Mouse (Mus musculus) CH12.LX (cell line): Measurements from ENCODE around the gene Hap1. TPM values are rescaled to one million over a fixed set of nuclear protein-coding genes. Genes with fewer than 3 reads are reported as not detected.
A peak's percentile ranks its signal among the peaks of the same experiment; 100 is the strongest.

ENCODE experiments used
- DNase-seq: peaks from one replicate; pipeline ENCODE4 v3.0.0-alpha.2; 2013; ENCODE audit errors: extremely low read depth
- H3K27ac ChIP-seq: 2 replicates; pipeline ENCODE4 v1.5.1; 2012; ENCODE audit warnings: low read depth, mild to moderate bottlenecking, control low read depth, moderate library complexity; ENCODE audit not compliant: insufficient read depth
- H3K27me3 ChIP-seq: replicated peaks from 2 replicates; pipeline ENCODE3; 2012; ENCODE audit warnings: inconsistent platforms
- H3K36me3 ChIP-seq, 2 experiments: replicated peaks in 1 of 2; 2 replicates each; pipeline versions ENCODE3 to v1.6.1; 2012; ENCODE audit warnings: inconsistent platforms in 1 of 2, low read length in 1 of 2, mild to moderate bottlenecking in 1 of 2, mixed read lengths in 1 of 2, moderate library complexity in 1 of 2; ENCODE audit not compliant: control insufficient read depth in 1 of 2, insufficient read depth in 1 of 2
- H3K4me1 ChIP-seq, 2 experiments: 2 replicates each; pipeline ENCODE4 v1.6.1; 2012; ENCODE audit warnings: inconsistent platforms in 1 of 2, moderate library complexity in 1 of 2; ENCODE audit not compliant: insufficient read depth in 2 of 2, control insufficient read depth in 1 of 2
- H3K4me2 ChIP-seq: 2 replicates; pipeline ENCODE4 v1.6.1; 2012; ENCODE audit warnings: low read depth, mild to moderate bottlenecking, control low read depth; ENCODE audit not compliant: poor library complexity, insufficient read depth, severe bottlenecking
- H3K4me3 ChIP-seq, 3 experiments: fragments of 150-350 bp in 1 of 3; sonication (generic) in 1 of 3; replicated peaks in 1 of 3; 2 replicates each; pipeline versions ENCODE3 to v1.5.1; 2011 to 2012; ENCODE audit warnings: low read depth in 2 of 3, low read length in 2 of 3, mild to moderate bottlenecking in 2 of 3, moderate library complexity in 2 of 3, control low read depth in 1 of 3, improper control_type of control experiment in 1 of 3, inconsistent platforms in 1 of 3, mixed read lengths in 1 of 3; ENCODE audit not compliant: poor library complexity in 1 of 3
- H3K79me2 ChIP-seq: replicated peaks from 2 replicates; pipeline ENCODE4 v1.6.1; 2012; ENCODE audit warnings: mild to moderate bottlenecking, moderate library complexity; ENCODE audit not compliant: control insufficient read depth, poor library complexity, insufficient read depth, severe bottlenecking; ENCODE audit errors: extremely low read depth
- H3K9ac ChIP-seq: 2 replicates; pipeline ENCODE4 v1.6.1; 2012; ENCODE audit warnings: low read depth, mild to moderate bottlenecking, control low read depth, moderate library complexity; ENCODE audit not compliant: insufficient read depth
- H3K9me3 ChIP-seq: replicated peaks from 2 replicates; pipeline ENCODE3; 2012; ENCODE audit warnings: low read length, inconsistent platforms, mixed read lengths
- BHLHE40 ChIP-seq: IDR thresholded peaks from 2 replicates; pipeline ENCODE4 v1.6.1; 2011; ENCODE audit warnings: mild to moderate bottlenecking, low read depth, low read length, improper control_type of control experiment
- CHD1 ChIP-seq: IDR thresholded peaks from 2 replicates; pipeline ENCODE4 v1.6.1; 2012; ENCODE audit warnings: low read depth, low read length, improper control_type of control experiment, inconsistent platforms
- ELF1 ChIP-seq: IDR thresholded peaks from 2 replicates; pipeline ENCODE4 v1.6.1; 2014; ENCODE audit warnings: low read depth, mild to moderate bottlenecking, inconsistent platforms, low read length, improper control_type of control experiment
- ETS1 ChIP-seq: conservative IDR thresholded peaks from 2 replicates; pipeline ENCODE4 v1.6.1; 2012; ENCODE audit warnings: low read depth, mild to moderate bottlenecking, inconsistent platforms, low read length, improper control_type of control experiment, moderate library complexity
- GABPA ChIP-seq: IDR thresholded peaks from 2 replicates; pipeline ENCODE4 v1.6.1; 2012; ENCODE audit warnings: low read depth, low read length, improper control_type of control experiment, inconsistent platforms; ENCODE audit not compliant: insufficient replicate concordance
- HCFC1 ChIP-seq: IDR thresholded peaks from 2 replicates; pipeline ENCODE4 v1.6.1; 2012; ENCODE audit warnings: low read depth, mild to moderate bottlenecking, inconsistent platforms, low read length, improper control_type of control experiment
- IRF4 ChIP-seq: IDR thresholded peaks from 2 replicates; pipeline ENCODE4 v1.6.1; 2014; ENCODE audit warnings: low read depth, mild to moderate bottlenecking, inconsistent platforms, low read length, improper control_type of control experiment
- JUN ChIP-seq: IDR thresholded peaks from 2 replicates; pipeline ENCODE4 v1.6.1; 2011; ENCODE audit warnings: low read depth, mild to moderate bottlenecking, low read length, improper control_type of control experiment, moderate library complexity; ENCODE audit not compliant: insufficient read depth
- JUND ChIP-seq: conservative IDR thresholded peaks from 2 replicates; pipeline ENCODE4 v1.6.1; 2011; ENCODE audit warnings: low read depth, low read length, improper control_type of control experiment
- KAT2A ChIP-seq: IDR thresholded peaks from 2 replicates; pipeline ENCODE4 v1.6.1; 2012; ENCODE audit warnings: low read length, improper control_type of control experiment, inconsistent platforms; ENCODE audit not compliant: insufficient replicate concordance
- MAFK ChIP-seq: IDR thresholded peaks from 2 replicates; pipeline ENCODE4 v1.6.1; 2011; ENCODE audit warnings: low read length, improper control_type of control experiment; ENCODE audit not compliant: insufficient replicate concordance
- MAX ChIP-seq: IDR thresholded peaks from 2 replicates; pipeline ENCODE4 v1.6.1; 2011; ENCODE audit warnings: low read length, improper control_type of control experiment
- MAZ ChIP-seq: IDR thresholded peaks from 2 replicates; pipeline ENCODE4 v1.6.1; 2012; ENCODE audit warnings: low read depth, mild to moderate bottlenecking, inconsistent platforms, low read length, improper control_type of control experiment, moderate library complexity
- MEF2A ChIP-seq: IDR thresholded peaks from 2 replicates; pipeline ENCODE4 v1.6.1; 2014; ENCODE audit warnings: low read depth, mild to moderate bottlenecking, inconsistent platforms, low read length, improper control_type of control experiment, borderline replicate concordance
- MXI1 ChIP-seq: IDR thresholded peaks from 2 replicates; pipeline ENCODE4 v1.6.1; 2011; ENCODE audit warnings: mild to moderate bottlenecking, low read depth, low read length, improper control_type of control experiment
- MYC ChIP-seq: IDR thresholded peaks from 2 replicates; pipeline ENCODE4 v1.6.1; 2011; ENCODE audit warnings: low read depth, mild to moderate bottlenecking, improper control_type of control experiment, low read length
- NRF1 ChIP-seq: IDR thresholded peaks from 2 replicates; pipeline ENCODE4 v1.6.1; 2014; ENCODE audit warnings: low read depth, mild to moderate bottlenecking, inconsistent platforms, low read length, improper control_type of control experiment, moderate library complexity
- POLR2A ChIP-seq: IDR thresholded peaks from 2 replicates; pipeline ENCODE4 v1.6.1; 2011; ENCODE audit warnings: low read depth, mild to moderate bottlenecking, improper control_type of control experiment, low read length
- POLR2AphosphoS2 ChIP-seq: IDR thresholded peaks from 2 replicates; pipeline ENCODE4 v1.6.1; 2011; ENCODE audit warnings: low read depth, low read length, improper control_type of control experiment
- RAD21 ChIP-seq: IDR thresholded peaks from 2 replicates; pipeline ENCODE4 v1.6.1; 2011; ENCODE audit warnings: low read depth, mild to moderate bottlenecking, low read length, improper control_type of control experiment, moderate library complexity
- RCOR1 ChIP-seq: conservative IDR thresholded peaks from 2 replicates; pipeline ENCODE4 v1.6.1; 2012; ENCODE audit warnings: low read depth, mild to moderate bottlenecking, inconsistent platforms, low read length, improper control_type of control experiment
- SIN3A ChIP-seq: IDR thresholded peaks from 2 replicates; pipeline ENCODE4 v1.6.1; 2012; ENCODE audit warnings: low read length, improper control_type of control experiment, inconsistent platforms
- SMC3 ChIP-seq: IDR thresholded peaks from 2 replicates; pipeline ENCODE4 v1.6.1; 2011; ENCODE audit warnings: low read depth, low read length, improper control_type of control experiment
- TBP ChIP-seq: conservative IDR thresholded peaks from 2 replicates; pipeline ENCODE4 v1.6.1; 2011; ENCODE audit warnings: low read depth, low read length, improper control_type of control experiment
- TCF12 ChIP-seq: IDR thresholded peaks from 2 replicates; pipeline ENCODE4 v1.6.1; 2014; ENCODE audit warnings: low read depth, mild to moderate bottlenecking, inconsistent platforms, low read length, improper control_type of control experiment
- UBTF ChIP-seq: IDR thresholded peaks from 2 replicates; pipeline ENCODE4 v1.6.1; 2012; ENCODE audit warnings: low read depth, mild to moderate bottlenecking, inconsistent platforms, low read length, improper control_type of control experiment, moderate library complexity
- USF1 ChIP-seq: IDR thresholded peaks from 2 replicates; pipeline ENCODE4 v1.6.1; 2014; ENCODE audit warnings: low read depth, mild to moderate bottlenecking, inconsistent platforms, low read length, improper control_type of control experiment
- USF2 ChIP-seq: conservative IDR thresholded peaks from 2 replicates; pipeline ENCODE4 v1.6.1; 2011; ENCODE audit warnings: low read depth, low read length, improper control_type of control experiment
- ZC3H11A ChIP-seq: IDR thresholded peaks from 2 replicates; pipeline ENCODE4 v1.6.1; 2012; ENCODE audit warnings: low read depth, mild to moderate bottlenecking, inconsistent platforms, low read length, improper control_type of control experiment
- ZKSCAN1 ChIP-seq: IDR thresholded peaks from 2 replicates; pipeline ENCODE4 v1.6.1; 2012; ENCODE audit warnings: low read depth, inconsistent platforms, low read length, improper control_type of control experiment, borderline replicate concordance
- dilution Hi-C: fragments of 300-500 bp; cut with MboI; formaldehyde crosslinking; loops from 2 replicates; pipeline ENCODE4 v1.14.3; 2020; ENCODE audit warnings: low sequenced_read_pairs; ENCODE audit not compliant: extremely low pct_unique_long_range_greater_than_20kb, extremely low pct_ligation_motif_present
- in situ Hi-C: fragments of 300-500 bp; cut with MboI; formaldehyde crosslinking; loops from 3 replicates; pipeline ENCODE4 v1.14.3; 2019; ENCODE audit warnings: low sequenced_read_pairs, low pct_ligation_motif_present, low pct_unique_long_range_greater_than_20kb, mixed read lengths
- polyA plus RNA-seq: library from polyadenylated mRNA; unstranded; fragments of >175 nt; gene quantifications from 2 replicates; pipeline ENCODE4 v1.2.1, GENCODE M21; 2012; ENCODE audit warnings: low read depth; ENCODE audit not compliant: insufficient read length
- total RNA-seq, 2 experiments: library from RNA; depleted of rRNA; stranded (reverse); fragments of 300-350 nt in 1 of 2; fragments of >200 nt in 1 of 2; gene quantifications; 2 replicates each; pipeline ENCODE4 v1.2.3; 2012 to 2014

Hap1 gene
- total and polyA plus RNA-seq, 3 experiments: 0.34 TPM; not detected in 2

DNA sequence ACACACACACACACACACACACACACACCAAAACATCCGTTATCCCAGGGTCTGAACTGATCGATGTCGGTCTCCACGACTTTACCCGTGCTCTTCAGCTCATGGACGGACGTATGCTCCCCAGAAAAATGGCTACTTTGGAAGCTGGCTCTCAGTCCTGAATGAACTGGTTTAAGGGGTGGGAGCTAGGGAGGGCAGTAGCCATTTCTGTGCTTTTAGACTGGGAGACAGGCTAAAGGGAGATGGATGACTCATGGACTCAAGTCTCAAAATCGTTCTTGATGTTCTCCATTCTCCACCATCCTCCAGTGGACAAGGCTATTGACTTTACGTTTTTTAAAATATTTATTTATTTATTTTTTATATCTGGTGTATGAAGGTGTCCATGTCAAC is 887 bp upstream of the Hap1 start:
- Histone ChIP-seq H3K27ac (no peak overlapping the region), H3K4me1 (peaks cover 8 to 18% of the 10 kb centered on the region in 2 experiments), H3K4me2 (no peak overlapping the region), H3K36me3 (no peaks in the 10 kb centered on the region), H3K27me3 (peaks cover 87% of the 10 kb centered on the region), H3K9me3 (peaks cover 3% of the 10 kb centered on the region), H3K9ac (no peak overlapping the region), H3K79me2 (no peaks in the 10 kb centered on the region), H3K4me3 (no peak overlapping the region)
- DNase-seq: no peak
- dilution Hi-C loops: no loop called here
- TF ChIP-seq POLR2AphosphoS2 (no peak), ZKSCAN1 (no peak), MXI1 (no peak), TCF12 (no peak), ZC3H11A (no peak), SIN3A (no peak)
- in situ Hi-C loops: no loop called here

DNA sequence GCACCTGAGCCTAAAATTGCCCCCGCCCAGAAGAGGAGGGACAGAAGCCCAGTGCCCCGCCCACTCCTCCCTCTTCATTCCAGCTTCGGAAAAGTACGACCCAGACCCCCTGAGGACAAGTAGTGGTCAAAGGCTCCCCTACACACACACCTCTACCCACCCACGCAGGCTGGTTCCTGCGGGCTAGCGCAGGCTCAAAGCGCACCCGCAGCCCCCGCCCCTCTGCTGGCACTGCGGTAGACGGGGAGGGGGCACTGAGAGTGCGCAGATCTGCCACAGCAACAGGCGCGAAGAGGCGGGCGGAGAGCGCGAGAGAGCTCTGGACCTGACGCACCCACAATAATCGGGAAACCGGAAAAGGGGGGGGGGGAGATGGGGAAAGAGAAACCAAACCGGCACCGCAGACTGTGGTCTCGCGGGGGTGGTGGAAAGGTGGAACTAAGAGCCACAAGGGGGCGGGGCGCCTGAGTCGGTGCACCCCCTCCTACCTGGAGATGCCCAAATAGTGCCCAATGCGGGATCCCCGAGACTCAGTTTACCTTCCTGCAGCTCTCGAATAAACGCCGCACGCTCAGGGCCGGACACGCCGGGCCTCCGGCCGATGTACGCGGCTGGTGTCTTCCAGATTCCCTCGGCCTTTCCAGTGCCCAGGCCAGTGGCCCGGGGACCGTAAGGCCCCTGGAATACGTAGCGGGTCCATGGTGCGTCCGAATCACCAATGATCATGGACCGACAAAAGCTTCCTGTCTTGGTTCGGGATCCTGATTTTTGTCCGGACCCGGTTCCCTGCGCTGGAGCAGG is 577 bp downstream of the Hap1 start:
- Histone ChIP-seq H3K4me2 (peak overlapping the region; percentile 86), H3K9ac (peak overlapping the region; percentile 22; the same call in 1 of the 2 replicates), H3K27ac (no peak overlapping the region), H3K79me2 (no peaks in the 10 kb centered on the region), H3K36me3 (no peaks in the 10 kb centered on the region), H3K9me3 (peaks cover 3% of the 10 kb centered on the region), H3K4me1 (peaks cover 8 to 18% of the 10 kb centered on the region in 2 experiments), H3K4me3 (peak overlapping the region; percentile 45 to 66 (median 47)), H3K27me3 (peaks cover 93% of the 10 kb centered on the region)
- in situ Hi-C loops (no loop called here), dilution Hi-C loops (no loop called here)
- no peak for DNase-seq
- no peak for TF ChIP-seq HCFC1
- no peak for TF ChIP-seq ZKSCAN1
- TF ChIP-seq MAX: no peak
- TF ChIP-seq BHLHE40: no peak
- no peak for TF ChIP-seq JUN
- TF ChIP-seq POLR2A: no peak
- TF ChIP-seq MXI1: 0 out of 2 replicates have a peak, but pooled peaks have one; percentile 15
- TF ChIP-seq ETS1: no peak
- TF ChIP-seq UBTF: 0 out of 2 replicates have a peak, but pooled peaks have one; percentile 50
- no peak for TF ChIP-seq MEF2A
- no peak for TF ChIP-seq KAT2A
- no peak for TF ChIP-seq CHD1
- TF ChIP-seq TBP: no peak
- no peak for TF ChIP-seq MAFK
- TF ChIP-seq MAZ: peak; percentile 89
- peak; percentile 38; the same call in 1 of the 2 replicates for TF ChIP-seq IRF4
- no peak for TF ChIP-seq USF2
- no peak for TF ChIP-seq ELF1
- TF ChIP-seq POLR2AphosphoS2: no peak
- TF ChIP-seq RAD21: no peak
- no peak for TF ChIP-seq JUND
- peak; percentile 72 for TF ChIP-seq NRF1
- 0 out of 2 replicates have a peak, but pooled peaks have one; percentile 27 for TF ChIP-seq SIN3A
- no peak for TF ChIP-seq MYC
- TF ChIP-seq SMC3: no peak
- TF ChIP-seq ZC3H11A: no peak
- TF ChIP-seq RCOR1: no peak
- no peak for TF ChIP-seq GABPA
- TF ChIP-seq USF1: no peak
